Mouse (Mus musculus) neural tube, embryonic 13.5 days (tissue): Measurements from ENCODE around the gene Olfr6. TPM values are rescaled to one million over a fixed set of nuclear protein-coding genes. Genes with fewer than 3 reads are reported as not detected.
"Not testable (repeated sequence)": the region's sequence is repeated elsewhere in the genome, so short reads cannot be mapped to it uniquely, and the experiment has no call there.

Source experiments
- ATAC-seq: fragments of 200-750 bp; cut with Nextera tagmentation; 2 replicates; pipeline ENCODE4 v1.8.0; 2017; ENCODE audit warnings: low read depth, mild to moderate bottlenecking, moderate TSS enrichment, moderate library complexity
- H3K27ac ChIP-seq: fragments of 300-500 bp; sonication (generic); replicated peaks from 2 replicates; pipeline ENCODE4 v1.5.1; 2015; ENCODE audit warnings: moderate library complexity, mild to moderate bottlenecking, inconsistent platforms
- H3K27me3 ChIP-seq: fragments of 300-500 bp; sonication (generic); 2 replicates; pipeline ENCODE4 v1.6.1; 2015; ENCODE audit warnings: mild to moderate bottlenecking, inconsistent platforms
- H3K36me3 ChIP-seq: fragments of 300-500 bp; sonication (generic); 2 replicates; pipeline ENCODE4 v1.6.1; 2015; ENCODE audit warnings: mild to moderate bottlenecking, inconsistent platforms
- H3K4me1 ChIP-seq: fragments of 300-500 bp; sonication (generic); replicated peaks from 2 replicates; pipeline ENCODE4 v1.6.1; 2015; ENCODE audit warnings: inconsistent platforms
- H3K4me2 ChIP-seq: fragments of 300-500 bp; sonication (generic); 2 replicates; pipeline ENCODE4 v1.6.1; 2015; ENCODE audit warnings: inconsistent platforms, mild to moderate bottlenecking, moderate library complexity
- H3K4me3 ChIP-seq: fragments of 300-500 bp; sonication (generic); 2 replicates; pipeline ENCODE4 v1.5.1; 2015; ENCODE audit warnings: mild to moderate bottlenecking, inconsistent platforms
- H3K9ac ChIP-seq: fragments of 300-500 bp; sonication (generic); 2 replicates; pipeline ENCODE4 v1.6.1; 2015; ENCODE audit warnings: moderate library complexity, mild to moderate bottlenecking, inconsistent platforms
- H3K9me3 ChIP-seq: fragments of 300-500 bp; sonication (generic); 2 replicates; pipeline ENCODE4 v1.6.1; 2016; ENCODE audit warnings: inconsistent platforms
- WGBS: fragments of 180-500 bp; shearing (Covaris S2); methylation state at CpG from one replicate; pipeline ENCODE4 v1.1.7; 2015; 5-methylcytosine and 5-hydroxymethylcytosine counted together
- polyA plus RNA-seq: library from polyadenylated mRNA; unstranded; fragments of >200 nt; fragmentation: Nextera tagmentation; extraction: Ambion mirVana; gene quantifications from 2 replicates; pipeline ENCODE4 v1.2.1, GENCODE M21; 2015

Olfr6 gene
- not detected in 2 replicates for polyA plus RNA-seq

- 81% methylated on average over 1 of the region's 1 CpGs for WGBS
- no peak for ATAC-seq
- Histone ChIP-seq H3K27ac (no peak within 1 kb of the TSS), H3K4me2 (no peak within 1 kb of the TSS), H3K36me3 (no peaks in the 10 kb centered on the region), H3K27me3 (no peaks in the 10 kb centered on the region), H3K9ac (no peak within 1 kb of the TSS), H3K9me3 (no peaks in the 10 kb centered on the region), H3K4me3 (no peak within 1 kb of the TSS), H3K4me1 (no peaks in the 10 kb centered on the region)
Observed at GRCm38 (mm10) chr7:106963837-106964236, at the start of gene Olfr6. Olfr6 (minus strand) TSS chr7:106963937.

- H3K9me3 ChIP-seq, result no peaks in the 10 kb centered on the region
- no peaks in the 10 kb centered on the region for H3K36me3 ChIP-seq
- no peak within 1 kb of the TSS for H3K4me2 ChIP-seq
- H3K27me3 ChIP-seq, result no peaks in the 10 kb centered on the region
- no peak for ATAC-seq
- no peaks in the 10 kb centered on the region for H3K4me1 ChIP-seq
- H3K9ac ChIP-seq, result no peak within 1 kb of the TSS
- H3K27ac ChIP-seq, result no peak within 1 kb of the TSS
- WGBS, result 67% methylated on average over 1 of the region's 1 CpGs
- H3K4me3 ChIP-seq, result no peak within 1 kb of the TSS
Observed at GRCm38 (mm10) chr7:107005972-107006371, 42.2 kb upstream of the Olfr6 start, which contains the start of gene Olfr2. Olfr2 (minus strand) TSS chr7:107006072.

DNA sequence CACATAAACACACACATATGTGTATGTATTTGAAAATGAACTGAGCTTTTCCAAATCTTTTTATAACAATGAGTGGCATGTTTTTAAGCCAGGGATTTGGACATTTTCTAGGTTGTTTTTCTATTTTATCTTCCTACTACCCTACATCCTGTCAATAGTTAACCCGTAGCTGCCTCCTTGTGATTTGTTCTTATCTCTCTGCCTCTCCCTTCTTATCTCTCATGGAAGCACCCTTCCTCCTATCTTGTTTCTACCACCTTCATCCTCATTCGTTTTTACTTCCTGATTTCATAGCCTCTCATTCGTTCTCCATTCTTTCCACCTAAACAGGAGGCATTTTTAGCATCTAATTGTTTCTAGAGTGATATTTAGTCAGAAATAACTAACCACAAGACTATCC lies 40.4 kb upstream of the Olfr6 start:
- H3K27me3 ChIP-seq, result no peaks in the 10 kb centered on the region
- no peak for ATAC-seq
- H3K9me3 ChIP-seq, result no peaks in the 10 kb centered on the region
- H3K4me1 ChIP-seq, result no peaks in the 10 kb centered on the region
- H3K4me3 ChIP-seq, result no peak overlapping the region
- no peak overlapping the region for H3K27ac ChIP-seq
- H3K36me3 ChIP-seq, result no peaks in the 10 kb centered on the region
- 76% methylated on average over 3 of the region's 3 CpGs for WGBS
- H3K4me2 ChIP-seq, result no peak overlapping the region
- no peak overlapping the region for H3K9ac ChIP-seq

DNA sequence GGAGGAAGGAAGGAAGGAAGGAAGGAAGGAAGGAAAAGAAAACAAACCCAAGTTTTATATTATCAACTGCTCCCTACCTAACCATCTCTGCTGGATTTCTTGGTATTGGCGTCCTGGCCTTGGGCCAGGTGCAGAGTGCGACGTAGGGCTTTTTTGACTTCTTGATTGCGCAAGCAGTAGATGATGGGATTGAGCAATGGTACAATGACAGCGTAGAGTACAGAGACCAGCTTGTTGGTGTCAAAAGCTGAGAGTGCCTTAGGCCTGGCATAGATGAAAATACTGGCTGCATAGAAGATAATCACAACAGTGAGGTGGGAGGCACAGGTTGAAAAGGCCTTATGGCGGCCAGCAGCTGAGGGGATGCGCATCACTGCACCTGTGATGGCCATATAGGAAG lies 37.1 kb upstream of the Olfr6 start:
- no peaks in the 10 kb centered on the region for H3K36me3 ChIP-seq
- no peak overlapping the region for H3K4me3 ChIP-seq
- no peak overlapping the region for H3K27ac ChIP-seq
- no peak for ATAC-seq
- H3K4me1 ChIP-seq, result no peaks in the 10 kb centered on the region
- H3K27me3 ChIP-seq, result no peaks in the 10 kb centered on the region
- H3K9me3 ChIP-seq, result no peaks in the 10 kb centered on the region
- H3K4me2 ChIP-seq, result no peak overlapping the region
- no peak overlapping the region for H3K9ac ChIP-seq
- WGBS, result 89% methylated on average over 7 of the region's 7 CpGs

DNA sequence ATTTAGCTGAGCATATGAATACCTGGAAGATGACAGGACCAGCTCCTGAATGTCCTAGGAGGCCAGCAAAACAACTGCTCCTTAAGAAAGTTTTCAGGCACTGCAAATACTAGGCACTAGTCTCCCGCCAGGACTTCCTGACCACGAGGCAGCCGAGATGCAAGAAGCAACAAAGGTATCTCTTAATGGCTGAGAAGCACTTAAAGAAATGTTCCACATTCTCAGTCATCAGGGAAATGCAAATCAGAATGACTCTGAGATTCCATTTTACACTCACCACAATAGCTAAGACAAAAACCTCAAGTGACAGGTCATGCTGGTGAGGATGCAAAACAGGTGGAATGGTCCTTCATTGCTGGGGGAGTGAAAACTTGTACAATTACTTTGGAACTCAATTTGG lies 21.5 kb upstream of the Olfr6 start:
- Histone ChIP-seq H3K9me3 (no peaks in the 10 kb centered on the region), H3K27ac (no peak overlapping the region), H3K4me1 (no peaks in the 10 kb centered on the region), H3K36me3 (no peaks in the 10 kb centered on the region), H3K4me2 (no peak overlapping the region), H3K9ac (no peak overlapping the region), H3K27me3 (no peaks in the 10 kb centered on the region), H3K4me3 (no peak overlapping the region)
- no peak for ATAC-seq
- 91% methylated on average over 3 of the region's 3 CpGs for WGBS

DNA sequence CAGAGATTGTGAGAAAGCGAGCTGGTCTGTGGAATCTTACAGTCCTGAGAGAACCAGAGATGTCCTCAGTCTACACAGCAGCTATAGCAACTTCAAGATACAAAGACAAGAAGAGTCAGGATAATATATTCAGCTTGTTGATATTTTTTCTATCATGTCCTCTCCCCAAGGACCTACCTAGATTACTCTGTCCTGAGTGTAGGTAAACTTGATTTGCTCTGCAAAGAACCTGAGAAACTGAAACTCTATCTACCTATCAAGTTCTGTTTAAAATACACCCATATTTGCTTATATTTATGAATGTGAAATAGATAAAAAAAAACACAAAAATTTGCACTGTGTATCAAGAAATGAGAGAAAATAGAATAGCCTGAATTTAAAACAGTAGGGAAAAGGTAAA lies 11.6 kb upstream of the Olfr6 start, which contains the start of gene Olfr711:
Olfr711 (minus strand) TSS at position 101 of the 400 bp plus-strand sequence.
- H3K27ac ChIP-seq, result no peak within 1 kb of the TSS
- ATAC-seq, result no peak
- no peak within 1 kb of the TSS for H3K9ac ChIP-seq
- H3K4me3 ChIP-seq, result no peak within 1 kb of the TSS
- WGBS, result 67% methylated on average over 1 of the region's 1 CpGs
- no peaks in the 10 kb centered on the region for H3K4me1 ChIP-seq
- no peaks in the 10 kb centered on the region for H3K36me3 ChIP-seq
- no peaks in the 10 kb centered on the region for H3K9me3 ChIP-seq
- no peak within 1 kb of the TSS for H3K4me2 ChIP-seq
- H3K27me3 ChIP-seq, result no peaks in the 10 kb centered on the region

- not testable (repeated sequence) for H3K9ac ChIP-seq, H3K9me3 ChIP-seq, H3K27ac ChIP-seq, H3K36me3 ChIP-seq, ATAC-seq, H3K4me3 ChIP-seq, H3K4me2 ChIP-seq, H3K27me3 ChIP-seq, H3K4me1 ChIP-seq
Observed at GRCm38 (mm10) chr7:106967503-106967902, 3.8 kb upstream of the Olfr6 start.

DNA sequence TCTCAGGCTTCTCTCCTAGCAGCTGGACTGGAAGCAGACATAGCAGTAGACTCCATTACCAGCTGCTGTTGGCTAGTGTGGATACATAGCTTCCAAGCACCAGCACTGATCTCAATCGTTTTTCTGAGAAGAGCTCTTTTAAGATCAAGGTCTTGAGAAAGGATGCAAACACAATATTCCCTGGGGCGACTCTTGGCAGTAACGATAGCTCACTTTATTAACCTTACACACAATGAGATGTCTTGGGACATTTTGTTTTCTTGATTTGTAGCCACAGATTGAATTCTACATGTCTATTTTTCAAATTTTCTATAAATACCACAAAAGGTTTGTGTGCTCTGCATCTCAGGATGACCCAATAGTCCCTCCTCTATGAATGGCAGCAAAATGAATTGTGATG lies 15.5 kb downstream of the Olfr6 start, which contains the start of gene Olfr710:
Olfr710 (minus strand) TSS at position 101 of the 400 bp plus-strand sequence.
- no peaks in the 10 kb centered on the region for H3K36me3 ChIP-seq
- H3K9me3 ChIP-seq, result no peaks in the 10 kb centered on the region
- WGBS, result 78% methylated on average over 3 of the region's 3 CpGs
- H3K27ac ChIP-seq, result no peak within 1 kb of the TSS
- H3K4me2 ChIP-seq, result no peak within 1 kb of the TSS
- no peak within 1 kb of the TSS for H3K9ac ChIP-seq
- ATAC-seq, result no peak
- no peaks in the 10 kb centered on the region for H3K27me3 ChIP-seq
- no peaks in the 10 kb centered on the region for H3K4me1 ChIP-seq
- H3K4me3 ChIP-seq, result no peak within 1 kb of the TSS

- ATAC-seq, result no peak
- H3K4me2 ChIP-seq, result no peak within 1 kb of the TSS
Observed at GRCm38 (mm10) chr7:106932119-106932518, 31.6 kb downstream of the Olfr6 start, which contains the start of gene Olfr709-ps1. Olfr709-ps1 (minus strand) TSS chr7:106932219.

GRCm38 (mm10) chr7:106920961-106921360 lies 42.8 kb downstream of the Olfr6 start:
- not testable (repeated sequence) for H3K9ac ChIP-seq, H3K36me3 ChIP-seq, H3K4me2 ChIP-seq, ATAC-seq, H3K27ac ChIP-seq, H3K4me1 ChIP-seq, H3K27me3 ChIP-seq, H3K9me3 ChIP-seq, H3K4me3 ChIP-seq
- 89% methylated on average over 7 of the region's 7 CpGs for WGBS

More at GRCm38 (mm10) chr7:106932119-106932518, 31.6 kb downstream of the Olfr6 start, which contains the start of gene Olfr709-ps1:
- Histone ChIP-seq H3K9me3 (no peaks in the 10 kb centered on the region), H3K36me3 (no peaks in the 10 kb centered on the region), H3K4me1 (no peaks in the 10 kb centered on the region), H3K4me3 (no peak within 1 kb of the TSS), H3K27ac (no peak within 1 kb of the TSS), H3K27me3 (no peaks in the 10 kb centered on the region), H3K9ac (no peak within 1 kb of the TSS)

GRCm38 (mm10) chr7:106907676-106908075 lies 56.1 kb downstream of the Olfr6 start, which contains the start of gene Olfr1532-ps1:
Olfr1532-ps1 (plus strand) TSS chr7:106908001.
- Histone ChIP-seq H3K36me3 (no peaks in the 10 kb centered on the region), H3K4me2 (no peak within 1 kb of the TSS), H3K9ac (no peak within 1 kb of the TSS), H3K4me3 (no peak within 1 kb of the TSS), H3K27me3 (no peaks in the 10 kb centered on the region), H3K27ac (no peak within 1 kb of the TSS), H3K4me1 (no peaks in the 10 kb centered on the region), H3K9me3 (no peaks in the 10 kb centered on the region)
- WGBS, result 68% methylated on average over 2 of the region's 2 CpGs
- ATAC-seq, result no peak
